Mouse (Mus musculus): ENCODE results near the gene Ramp3.
"Not testable (repeated sequence)": the region's sequence is repeated elsewhere in the genome, so short reads cannot be mapped to it uniquely, and the experiment has no call there.

Ramp3 gene

GRCm38 (mm10) chr11:6658271-6658670 lies at the start of gene Ramp3:
Gene Ramp3, plus strand, starts transcription at chr11:6658521.
- no peak for DNase-seq (ENCODE audit: low spot score)

GRCm38 (mm10) chr11:6615250-6616205 lies 42.8 kb upstream of the Ramp3 start:
- no peak for DNase-seq (ENCODE audit: low spot score)

GRCm38 (mm10) chr11:6623704-6624103 lies 34.6 kb upstream of the Ramp3 start:
- DNase-seq (ENCODE audit: low spot score), result no peak

GRCm38 (mm10) chr11:6624619-6625382 lies 33.5 kb upstream of the Ramp3 start:
- no peak for DNase-seq (ENCODE audit: low spot score)

GRCm38 (mm10) chr11:6625478-6626387 lies 32.6 kb upstream of the Ramp3 start, which contains the start of gene Tbrg4:
Gene Tbrg4, minus strand, starts transcription at chr11:6626067.
- DNase-seq (ENCODE audit: low spot score), result peak; percentile 85

GRCm38 (mm10) chr11:6626388-6626772 lies 31.9 kb upstream of the Ramp3 start:
- DNase-seq (ENCODE audit: low spot score), result no peak

- no peak for DNase-seq (ENCODE audit: low spot score)
Measured at GRCm38 (mm10) chr11:6627731-6628130, 30.6 kb upstream of the Ramp3 start.

- DNase-seq (ENCODE audit: low spot score), result no peak
Measured at GRCm38 (mm10) chr11:6628568-6628967, 29.8 kb upstream of the Ramp3 start.

- DNase-seq (ENCODE audit: low spot score), result no peak
Measured at GRCm38 (mm10) chr11:6629655-6630054, 28.7 kb upstream of the Ramp3 start.

- no peak for DNase-seq (ENCODE audit: low spot score)
Measured at GRCm38 (mm10) chr11:6636150-6636549, 22.2 kb upstream of the Ramp3 start.

GRCm38 (mm10) chr11:6638537-6638936 lies 19.8 kb upstream of the Ramp3 start, which contains the start of gene Wap:
Gene Wap, minus strand, starts transcription at chr11:6638637.
- DNase-seq (ENCODE audit: low spot score), result no peak

- no peak for DNase-seq (ENCODE audit: low spot score)
Measured at GRCm38 (mm10) chr11:6639072-6639471, 19.2 kb upstream of the Ramp3 start.

GRCm38 (mm10) chr11:6644566-6644965 lies 13.8 kb upstream of the Ramp3 start:
- no peak for DNase-seq (ENCODE audit: low spot score)

GRCm38 (mm10) chr11:6647831-6648724 lies 10.2 kb upstream of the Ramp3 start:
- no peak for DNase-seq (ENCODE audit: low spot score)

GRCm38 (mm10) chr11:6650519-6650918 lies 7.8 kb upstream of the Ramp3 start:
- DNase-seq (ENCODE audit: low spot score), result no peak

- DNase-seq (ENCODE audit: low spot score), result not testable (repeated sequence)
Measured at GRCm38 (mm10) chr11:6652978-6653377, 5.3 kb upstream of the Ramp3 start.

- peak; percentile 24 for DNase-seq (ENCODE audit: low spot score)
Measured at GRCm38 (mm10) chr11:6654903-6655302, 3.4 kb upstream of the Ramp3 start.

- DNase-seq (ENCODE audit: low spot score), result no peak
Measured at GRCm38 (mm10) chr11:6661206-6661605, 2.9 kb downstream of the Ramp3 start.

- DNase-seq (ENCODE audit: low spot score), result no peak
Measured at GRCm38 (mm10) chr11:6666634-6667033, 8.3 kb downstream of the Ramp3 start.

- no peak for DNase-seq (ENCODE audit: low spot score)
Measured at GRCm38 (mm10) chr11:6669041-6669440, 10.7 kb downstream of the Ramp3 start.

- no peak for DNase-seq (ENCODE audit: low spot score)
Measured at GRCm38 (mm10) chr11:6670044-6670443, 11.7 kb downstream of the Ramp3 start.

All from ovary, adult 18-20 months (tissue).